Mouse (Mus musculus) layer of hippocampus, postnatal 14 days (tissue): Measurements from ENCODE around the gene Gatad1. TPM values are rescaled to one million over a fixed set of nuclear protein-coding genes. Genes with fewer than 3 reads are reported as not detected.
A peak's percentile ranks its signal among the peaks of the same experiment; 100 is the strongest.
"Not testable (repeated sequence)": the region's sequence is repeated elsewhere in the genome, so short reads cannot be mapped to it uniquely, and the experiment has no call there.

ENCODE experiments used
- DNase-seq, 2 experiments: peaks; one replicate each; pipeline ENCODE4 v3.0.0; 2021 to 2022; ENCODE audit warnings: low spot score in 2 of 2, mixed read lengths in 1 of 2
- long read RNA-seq, 2 experiments: library from polyadenylated mRNA; stranded (forward); transcript quantifications; one replicate each; pipeline ENCODE4 v2.0.0; 2021
- total RNA-seq, 2 experiments: library from RNA; stranded (reverse); gene quantifications; 2 replicates each; pipeline ENCODE4 v1.2.3; 2021

Gatad1 gene
- 100 to 1,000 TPM; 109 to 114 TPM for total RNA-seq
- long read RNA-seq, experiment 1, transcript Gatad1-202 (4 exons, 1,278 nt): minor isoform, 11 of 48 reads
- long read RNA-seq, experiment 1, transcript Gatad1-201 (5 exons, 2,545 nt): major isoform, 24 of 48 reads
- long read RNA-seq, experiment 1, partial matches to known transcripts: 8 of 48 reads
- long read RNA-seq, experiment 1, other reads (novel, unspliced or antisense): 5 of 48 reads
- long read RNA-seq, experiment 2, transcript Gatad1-201 (5 exons, 2,545 nt): major isoform, 24 of 47 reads
- long read RNA-seq, experiment 2, transcript Gatad1-202 (4 exons, 1,278 nt): minor isoform, 6 of 47 reads
- long read RNA-seq, experiment 2, partial matches to known transcripts: 6 of 47 reads
- long read RNA-seq, experiment 2, other reads (novel, unspliced or antisense): 11 of 47 reads

- DNase-seq: no peak
Observed at GRCm38 (mm10) chr5:3657085-3657484, at the start of gene Gatad1. Gene Gatad1 (minus strand): TSS chr5:3657185.

GRCm38 (mm10) chr5:3702180-3702579 is 45.2 kb upstream of the Gatad1 start:
- DNase-seq: no peak

- no peak for DNase-seq
Observed at GRCm38 (mm10) chr5:3700025-3700424, 43.0 kb upstream of the Gatad1 start.

GRCm38 (mm10) chr5:3696031-3696430 is 39.0 kb upstream of the Gatad1 start:
- no peak for DNase-seq

- no peak for DNase-seq
Observed at GRCm38 (mm10) chr5:3695191-3695590, 38.2 kb upstream of the Gatad1 start.

GRCm38 (mm10) chr5:3692956-3693355 is 36.0 kb upstream of the Gatad1 start:
- no peak for DNase-seq

GRCm38 (mm10) chr5:3691283-3691682 is 34.3 kb upstream of the Gatad1 start:
- DNase-seq: no peak

- no peak for DNase-seq
Observed at GRCm38 (mm10) chr5:3688298-3688697, 31.3 kb upstream of the Gatad1 start.

GRCm38 (mm10) chr5:3669938-3670554 is 13.1 kb upstream of the Gatad1 start:
- no peak for DNase-seq

- no peak for DNase-seq
Observed at GRCm38 (mm10) chr5:3666585-3666984, 9.6 kb upstream of the Gatad1 start.

- no peak for DNase-seq
Observed at GRCm38 (mm10) chr5:3665225-3665624, 8.2 kb upstream of the Gatad1 start.

- no peak for DNase-seq
Observed at GRCm38 (mm10) chr5:3653801-3654200, 3.2 kb downstream of the Gatad1 start.

GRCm38 (mm10) chr5:3652903-3653575 is 3.9 kb downstream of the Gatad1 start:
- not testable (repeated sequence) for DNase-seq

- no peak for DNase-seq
Observed at GRCm38 (mm10) chr5:3651621-3652020, 5.4 kb downstream of the Gatad1 start.

- no peak for DNase-seq
Observed at GRCm38 (mm10) chr5:3650881-3651280, 6.1 kb downstream of the Gatad1 start, which contains the start of gene Tmbim7. Gene Tmbim7 (plus strand): TSS chr5:3651181.

- no peak for DNase-seq
Observed at GRCm38 (mm10) chr5:3648849-3649210, 8.2 kb downstream of the Gatad1 start.

- no peak for DNase-seq
Observed at GRCm38 (mm10) chr5:3648206-3648848, 8.7 kb downstream of the Gatad1 start.

- DNase-seq: peak; percentile 80 to 87
Observed at GRCm38 (mm10) chr5:3647708-3648121, 9.3 kb downstream of the Gatad1 start.

- peak; percentile 31 to 65 for DNase-seq
Observed at GRCm38 (mm10) chr5:3646991-3647707, 9.8 kb downstream of the Gatad1 start.

GRCm38 (mm10) chr5:3646539-3646938 is 10.4 kb downstream of the Gatad1 start:
- DNase-seq: no peak

GRCm38 (mm10) chr5:3645326-3645725 is 11.7 kb downstream of the Gatad1 start:
- DNase-seq: no peak
